Mouse (Mus musculus): Measurements from ENCODE around the gene Fgd2.

GRCm38 (mm10) chr17:29423991-29424390 is 63.3 kb downstream of the Fgd2 start:
- no peak for TF ChIP-seq CTCF (IDR thresholded peaks at IDR 0.05; ENCODE audit: low read depth)
- TF ChIP-seq EP300 (IDR thresholded peaks at IDR 0.05; ENCODE audit: low read depth): no peak

Data from heart, postnatal 0 days (tissue).